Mouse (Mus musculus): ENCODE measurements around the gene Spatc1l.

DNA sequence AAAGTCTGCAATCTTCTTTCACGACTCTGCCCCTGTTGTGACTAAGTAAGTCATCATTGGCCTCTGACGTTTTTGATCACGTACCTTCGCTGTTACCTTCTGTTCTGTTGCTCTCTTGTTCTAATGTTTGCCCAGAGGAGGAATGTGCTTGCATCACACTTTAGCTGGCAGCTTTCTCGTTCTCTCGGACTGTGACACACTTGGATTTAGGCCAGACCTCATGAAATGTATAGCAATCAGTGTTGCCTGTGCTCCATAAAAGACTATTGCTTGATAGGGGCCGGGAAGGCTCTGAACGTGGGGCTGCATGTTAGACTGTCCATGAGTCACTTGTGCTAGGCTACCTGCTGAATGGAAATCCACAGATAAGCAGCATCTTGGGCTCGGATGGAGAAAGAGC is 24.5 kb upstream of the Spatc1l start:
- TF ChIP-seq EP300 (IDR thresholded peaks at IDR 0.05; ENCODE audit: insufficient read depth, low read depth, low read length) (no peak), CTCF (IDR thresholded peaks at IDR 0.05) (no peak)

Data from heart, adult 2 months (tissue).